Mouse (Mus musculus) urinary bladder, postnatal 36 days (tissue): ENCODE measurements at regions not wholly inside any gene's neighbourhood (a gene's known extent, or its start where the extent isn't known, plus 50 kb on each side); places are given as distances from the start of the nearest gene placed in this dataset.
A peak's percentile ranks its signal among the peaks of the same experiment; 100 is the strongest.

Experiments used
- DNase-seq, 2 experiments: peaks; one replicate each; pipeline ENCODE4 v3.0.0; 2022; ENCODE audit warnings: low spot score in 2 of 2, mixed read lengths in 1 of 2

- DNase-seq: no peak
These were observed 479.9 kb upstream of the Mef2c start for GRCm38 (mm10) chr13:83023972-83024371.

- DNase-seq: no peak
These were observed 467.9 kb upstream of the Mef2c start for GRCm38 (mm10) chr13:83035962-83036361.

- DNase-seq: no peak
These were observed 462.3 kb upstream of the Mef2c start for GRCm38 (mm10) chr13:83041506-83041905.

- DNase-seq: no peak
These were observed 458.3 kb upstream of the Mef2c start for GRCm38 (mm10) chr13:83045516-83045915.

GRCm38 (mm10) chr13:83045970-83046369, 457.9 kb upstream of the Mef2c start:
- no peak for DNase-seq

GRCm38 (mm10) chr13:83046571-83047123, 457.2 kb upstream of the Mef2c start:
- no peak for DNase-seq

- DNase-seq: no peak
These were observed 448.0 kb upstream of the Mef2c start for GRCm38 (mm10) chr13:83055865-83056264.

GRCm38 (mm10) chr13:83056415-83056814, 447.4 kb upstream of the Mef2c start:
- no peak for DNase-seq

GRCm38 (mm10) chr13:83064727-83065126, 439.1 kb upstream of the Mef2c start:
- peak in 1 of 2 experiments; percentile 7 for DNase-seq

GRCm38 (mm10) chr13:83065201-83065600, 438.6 kb upstream of the Mef2c start:
- DNase-seq: no peak

- no peak for DNase-seq
These were observed 437.6 kb upstream of the Mef2c start for GRCm38 (mm10) chr13:83066115-83066753.

- no peak for DNase-seq
These were observed 436.3 kb upstream of the Mef2c start for GRCm38 (mm10) chr13:83067496-83067895.

GRCm38 (mm10) chr13:83068588-83068987, 435.2 kb upstream of the Mef2c start:
- no peak for DNase-seq

- no peak for DNase-seq
These were observed 434.5 kb upstream of the Mef2c start for GRCm38 (mm10) chr13:83069293-83069692.

- DNase-seq: no peak
These were observed 431.8 kb upstream of the Mef2c start for GRCm38 (mm10) chr13:83072073-83072472.

- DNase-seq: no peak
These were observed 429.4 kb upstream of the Mef2c start for GRCm38 (mm10) chr13:83074219-83074965.

- no peak for DNase-seq
These were observed 428.4 kb upstream of the Mef2c start for GRCm38 (mm10) chr13:83075320-83075877.

- no peak for DNase-seq
These were observed 427.2 kb upstream of the Mef2c start for GRCm38 (mm10) chr13:83076611-83077010.

GRCm38 (mm10) chr13:83077085-83077484, 426.7 kb upstream of the Mef2c start:
- no peak for DNase-seq

GRCm38 (mm10) chr13:83079291-83079690, 424.5 kb upstream of the Mef2c start:
- DNase-seq: no peak

- DNase-seq: no peak
These were observed 418.9 kb upstream of the Mef2c start for GRCm38 (mm10) chr13:83084948-83085347.

- no peak for DNase-seq
These were observed 403.9 kb upstream of the Mef2c start for GRCm38 (mm10) chr13:83099908-83100307.

GRCm38 (mm10) chr13:83110610-83111009, 393.2 kb upstream of the Mef2c start:
- DNase-seq: no peak
